Mouse (Mus musculus) megakaryocyte, embryonic 14.5 days (primary cell): Measurements from ENCODE around the gene Cnga4.

Experiments
- FLI1 ChIP-seq: IDR thresholded peaks from 2 replicates; pipeline ENCODE4 v1.6.1; 2012; ENCODE audit warnings: low read length, inconsistent platforms, mixed read lengths
- GATA1 ChIP-seq: IDR thresholded peaks from 3 replicates; pipeline ENCODE4 v1.6.1; 2012; ENCODE audit warnings: mixed read lengths, low read length, inconsistent platforms, borderline replicate concordance

DNA sequence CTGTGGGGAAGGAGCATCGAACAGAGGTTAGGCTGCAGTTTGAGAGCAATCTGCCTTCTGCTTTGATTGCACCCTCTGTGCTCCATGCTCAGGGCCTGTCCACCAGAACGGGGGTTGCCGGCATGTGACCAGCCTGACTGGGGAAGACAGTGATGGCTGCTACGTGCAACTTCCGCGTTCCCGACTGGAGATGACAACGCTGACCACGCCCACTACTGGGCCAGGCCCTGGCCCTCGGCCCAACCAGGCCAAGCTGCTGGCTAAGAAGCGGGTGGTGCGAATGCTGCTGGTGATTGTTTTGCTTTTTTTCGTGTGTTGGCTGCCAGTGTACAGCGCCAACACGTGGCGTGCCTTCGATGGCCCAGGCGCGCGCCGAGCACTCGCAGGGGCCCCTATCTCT, 30.4 kb downstream of the Cnga4 start:
- no peak for TF ChIP-seq GATA1
- TF ChIP-seq FLI1 = no peak
